ENCODE assay signal across 10 mouse cellular contexts in the genomic region with DNA sequence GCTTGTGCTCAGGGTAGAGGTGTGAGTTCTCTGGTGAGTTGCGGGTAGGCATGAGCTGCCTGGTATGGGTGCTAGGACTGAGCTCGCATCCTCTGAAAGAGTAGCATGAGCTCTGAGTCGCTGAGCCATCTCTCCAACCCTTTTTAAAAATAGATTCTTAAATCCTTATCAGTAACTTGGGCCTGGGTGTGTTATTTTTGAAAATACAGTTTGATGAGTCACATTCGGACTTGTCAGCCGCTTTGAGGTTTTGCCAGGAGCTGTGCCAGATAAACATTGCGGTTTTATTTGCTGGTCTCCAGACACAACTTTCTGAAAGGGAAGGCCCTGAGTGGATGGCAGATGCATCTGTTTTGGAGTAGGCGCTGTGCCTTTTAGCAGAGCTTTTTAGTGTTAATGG. TPM values are rescaled to one million over a fixed set of nuclear protein-coding genes. Genes with fewer than 3 reads are reported as not detected.
DNase-seq lines count a peak whose midpoint lies in the region; ATAC-seq and TF ChIP-seq lines count a peak whose summit lies in the region.
"Had no signal": no experiment of that assay in that cellular context is flagged by ENCODE, and none has a peak within 500 bp of the region (broad histone marks: within the 10 kb centered on the region; RNA-seq: fewer than 3 reads in every experiment).

No protein-coding gene starts in this region.

- no peak overlapping the region for H3K27ac ChIP-seq in MEL (ENCODE audit: control insufficient read depth, low read depth, low read length)
- no peak overlapping the region for H3K27ac ChIP-seq in kidney, postnatal 0 days
- no peak overlapping the region for H3K27ac ChIP-seq in hindbrain, embryonic 14.5 days
- H3K27ac ChIP-seq: limb, embryonic 13.5 days; stomach, embryonic 15.5 days had no signal

- H3K4me2 ChIP-seq in kidney, postnatal 0 days (ENCODE audit: low read length) = no peak overlapping the region
- no peak overlapping the region for H3K4me2 ChIP-seq in hindbrain, embryonic 14.5 days (replicated peaks)
- H3K4me2 ChIP-seq: stomach, embryonic 15.5 days had no signal

- ATAC-seq in erythroid progenitor cell, adult 5-6 weeks (replicated peaks; ENCODE audit: low FRiP score, poor library complexity, severe bottlenecking) = peak; percentile 57
- ATAC-seq in kidney, postnatal 0 days (replicated peaks; ENCODE audit: low FRiP score, low read depth) = no peak
- no peak for ATAC-seq in hindbrain, embryonic 14.5 days (ENCODE audit: low FRiP score)

- H3K9ac ChIP-seq in MEL (ENCODE audit: control insufficient read depth, low read depth, low read length, poor library complexity, severe bottlenecking) = no peak overlapping the region
- H3K9ac ChIP-seq in kidney, postnatal 0 days (ENCODE audit: low read depth, low read length) = no peak overlapping the region; the same call in 1 of the 2 replicates
- H3K9ac ChIP-seq in hindbrain, embryonic 14.5 days = no peak overlapping the region
- H3K9ac ChIP-seq: limb, embryonic 13.5 days; stomach, embryonic 15.5 days had no signal

- peak; percentile 96 to 98 for TF ChIP-seq EP300 in MEL (IDR thresholded peaks at IDR 0.05; ENCODE audit: low read depth in 1 of 2, low read length in 2 of 2)

- TF ChIP-seq CTCF in MEL (IDR thresholded peaks at IDR 0.05 in 2 of 3, conservative IDR thresholded peaks at IDR 0.05 in 1 of 3; ENCODE audit: control insufficient read depth in 1 of 3, insufficient read depth in 1 of 3, low read depth in 2 of 3, low read length in 3 of 3, poor library complexity in 1 of 3, severe bottlenecking in 1 of 3) = no peak
- no peak for TF ChIP-seq CTCF in kidney, postnatal 0 days (IDR thresholded peaks at IDR 0.05; ENCODE audit: low read depth)

- peaks cover 31 to 38% of the 10 kb centered on the region in 2 experiments for H3K4me1 ChIP-seq in MEL (ENCODE audit: control insufficient read depth in 1 of 2, insufficient read depth in 2 of 2, low read length in 2 of 2)
- peaks cover 22% of the 10 kb centered on the region for H3K4me1 ChIP-seq in kidney, postnatal 0 days (replicated peaks; ENCODE audit: insufficient read depth, low read length)
- peaks cover 23% of the 10 kb centered on the region for H3K4me1 ChIP-seq in hindbrain, embryonic 14.5 days (replicated peaks; ENCODE audit: control insufficient read depth, insufficient read depth, low read length)

- H3K9me3 ChIP-seq in MEL (replicated peaks; ENCODE audit: insufficient read depth, low read length) = no peaks in the 10 kb centered on the region
- no peaks in the 10 kb centered on the region for H3K9me3 ChIP-seq in kidney, postnatal 0 days (replicated peaks; ENCODE audit: low read length)
- no peaks in the 10 kb centered on the region for H3K9me3 ChIP-seq in hindbrain, embryonic 14.5 days (ENCODE audit: control insufficient read depth, low read length)
- H3K9me3 ChIP-seq: limb, embryonic 13.5 days; stomach, embryonic 15.5 days had no signal

- peaks cover 3 to 40% of the 10 kb centered on the region in 2 experiments for H3K36me3 ChIP-seq in MEL (ENCODE audit: control insufficient read depth in 1 of 2, insufficient read depth in 2 of 2, low read length in 2 of 2)
- 0 out of 2 replicates have a peak, but pooled peaks cover 7% of the 10 kb centered on the region for H3K36me3 ChIP-seq in kidney, postnatal 0 days (ENCODE audit: insufficient read depth, low read length)
- H3K36me3 ChIP-seq in hindbrain, embryonic 14.5 days (replicated peaks; ENCODE audit: control insufficient read depth, insufficient read depth) = peaks cover 7% of the 10 kb centered on the region

- H3K27me3 ChIP-seq in MEL (ENCODE audit: control insufficient read depth in 1 of 2, insufficient read depth in 2 of 2, low read length in 2 of 2) = no peaks in the 10 kb centered on the region
- no peaks in the 10 kb centered on the region for H3K27me3 ChIP-seq in kidney, postnatal 0 days (ENCODE audit: insufficient read depth, low read length)
- no peaks in the 10 kb centered on the region for H3K27me3 ChIP-seq in hindbrain, embryonic 14.5 days (ENCODE audit: control insufficient read depth, insufficient read depth, low read length)
- H3K27me3 ChIP-seq: limb, embryonic 13.5 days; stomach, embryonic 15.5 days had no signal

- 58% methylated on average over 7 of the region's 7 CpGs for WGBS in kidney, postnatal 0 days
- 88% methylated on average over 7 of the region's 7 CpGs for WGBS in hindbrain, embryonic 14.5 days

- DNase-seq in 416B (ENCODE audit: low read depth) (peak; percentile 98), MEL (ENCODE audit: low read depth, low spot score) (peak; percentile 95)
- DNase-seq in kidney, postnatal 0 days (ENCODE audit: low spot score) = peak; percentile 53
- DNase-seq in natural killer cell, adult 2 months (ENCODE audit: low spot score in 2 of 2) = peak; percentile 51 to 64
- no peak for DNase-seq in hindbrain, embryonic 14.5 days (ENCODE audit: low spot score)
- no peak for DNase-seq in cerebellum, adult 11 months
- no peak for DNase-seq in cerebellum, postnatal 14 days

- H3K79me2 ChIP-seq in MEL (ENCODE audit: control insufficient read depth, insufficient read depth, low read length, poor library complexity) = peaks cover 19% of the 10 kb centered on the region

- no peak for TF ChIP-seq POLR2A in MEL (IDR thresholded peaks at IDR 0.05; ENCODE audit: control insufficient read depth in 1 of 2, insufficient read depth in 1 of 2, low read depth in 1 of 2, low read length in 2 of 2, poor library complexity in 1 of 2)

- 0 out of 4 replicates have a peak overlapping the region, but pooled peaks of 1 of the 2 experiments have one; percentile 20 for H3K4me3 ChIP-seq in MEL (ENCODE audit: control insufficient read depth in 1 of 2, insufficient read depth in 1 of 2, low read depth in 2 of 2, low read length in 2 of 2)
- H3K4me3 ChIP-seq in kidney, postnatal 0 days (replicated peaks; ENCODE audit: low read depth, low read length) = no peak overlapping the region
- no peak overlapping the region for H3K4me3 ChIP-seq in hindbrain, embryonic 14.5 days (replicated peaks; ENCODE audit: low read length)
- H3K4me3 ChIP-seq: limb, embryonic 13.5 days; stomach, embryonic 15.5 days had no signal

- TF ChIP-seq RAD21 in MEL (IDR thresholded peaks at IDR 0.05; ENCODE audit: low read depth, low read length) = no peak

TF ChIP-seq in MEL, 35 proteins besides CTCF, POLR2A, EP300 and RAD21 (continues in another document):
- TF ChIP-seq NELFE (IDR thresholded peaks at IDR 0.05; ENCODE audit: low read depth, low read length) (no peak), MAZ (IDR thresholded peaks at IDR 0.05; ENCODE audit: low read depth, low read length) (peak; percentile 46; the same call in 1 of the 2 replicates), TCF12 (IDR thresholded peaks at IDR 0.05; ENCODE audit: low read depth, low read length) (peak; percentile 92), RCOR1 (IDR thresholded peaks at IDR 0.05; ENCODE audit: low read depth, low read length) (peak; percentile 94), HCFC1 (IDR thresholded peaks at IDR 0.05; ENCODE audit: low read depth, low read length) (peak; percentile 65; the same call in 1 of the 2 replicates), MAFK (IDR thresholded peaks at IDR 0.05; ENCODE audit: borderline replicate concordance, low read depth, low read length) (peak; percentile 96), TBP (IDR thresholded peaks at IDR 0.05; ENCODE audit: low read depth, low read length) (0 out of 2 replicates have a peak, but pooled peaks have one; percentile 33), JUND (IDR thresholded peaks at IDR 0.05; ENCODE audit: low read depth, low read length) (peak; percentile 93), ELF1 (IDR thresholded peaks at IDR 0.05; ENCODE audit: low read depth, low read length) (no peak), GABPA (IDR thresholded peaks at IDR 0.05; ENCODE audit: low read depth, low read length) (no peak), SMC3 (IDR thresholded peaks at IDR 0.05; ENCODE audit: low read depth, low read length) (no peak), MEF2A (IDR thresholded peaks at IDR 0.05; ENCODE audit: extremely low read depth, insufficient replicate concordance, low read depth, low read length, poor library complexity, severe bottlenecking) (peak; percentile 100), E2F4 (IDR thresholded peaks at IDR 0.05; ENCODE audit: borderline replicate concordance, low read depth, low read length) (no peak), BHLHE40 (IDR thresholded peaks at IDR 0.05; ENCODE audit: borderline replicate concordance, low read depth, low read length) (peak; percentile 95), MXI1 (IDR thresholded peaks at IDR 0.05; ENCODE audit: low read depth, low read length) (peak; percentile 78), MYC (IDR thresholded peaks at IDR 0.05; ENCODE audit: low read depth, low read length) (peak; percentile 85), CHD2 (IDR thresholded peaks at IDR 0.05; ENCODE audit: low read length) (no peak), MYB (IDR thresholded peaks at IDR 0.05; ENCODE audit: low read depth, low read length) (peak; percentile 84), SIN3A (IDR thresholded peaks at IDR 0.05; ENCODE audit: low read length) (peak; percentile 97), GATA1 (IDR thresholded peaks at IDR 0.05; ENCODE audit: low read depth, low read length) (peak; percentile 94), TAL1 (IDR thresholded peaks at IDR 0.05; ENCODE audit: low read length) (peak; percentile 83), MAX (IDR thresholded peaks at IDR 0.05; ENCODE audit: low read length) (peak; percentile 34; the same call in 1 of the 2 replicates), ZNF384 (IDR thresholded peaks at IDR 0.05; ENCODE audit: low read depth, low read length) (0 out of 2 replicates have a peak, but pooled peaks have one; percentile 39), USF2 (IDR thresholded peaks at IDR 0.05; ENCODE audit: borderline replicate concordance in 1 of 2, insufficient read depth in 1 of 2, low read depth in 1 of 2, low read length in 2 of 2) (no peak), POLR2AphosphoS2 (IDR thresholded peaks at IDR 0.05; ENCODE audit: low read length) (no peak), ETS1 (IDR thresholded peaks at IDR 0.05; ENCODE audit: low read depth, low read length) (peak; percentile 100), ZKSCAN1 (IDR thresholded peaks at IDR 0.05; ENCODE audit: low read depth, low read length) (no peak), UBTF (IDR thresholded peaks at IDR 0.05; ENCODE audit: borderline replicate concordance, insufficient read depth, low read depth, low read length) (no peak)

RNA-seq across cellular contexts. Expression of gene Slc13a4, which starts 51.2 kb away (rescaled TPM):
- not detected in 2 replicates for total RNA-seq in MEL (2012; rRNA removed)
- under 1 TPM in 1 of 2 experiments, not detected in 1; 0.14 TPM for polyA plus RNA-seq in MEL (2012; ENCODE audit: insufficient read depth in 1 of 2, insufficient read length in 2 of 2, low read depth in 1 of 2, low replicate concordance in 2 of 2, missing spikeins in 1 of 2)
- total RNA-seq in erythroid progenitor cell, adult 5-6 weeks (2015; ENCODE audit: low replicate concordance) = not detected in 2 replicates
- total RNA-seq in erythroid progenitor cell, adult 5-6 weeks (2017; ENCODE audit: low replicate concordance) = not detected in 2 replicates
- polyA plus RNA-seq in kidney, postnatal 0 days (2015; fragmentation: Nextera tagmentation; extraction: Ambion mirVana) = 0.19 and 0.30 TPM in 2 replicates
- 7.5 and 7.8 TPM in 2 replicates for polyA plus RNA-seq in hindbrain, embryonic 14.5 days (2014; fragmentation: Nextera tagmentation; extraction: Ambion mirVana)

Comparison
In these comparisons a context has a peak if more than half of its experiments do, and no peak if none do; other contexts are left out.
1. DNase-seq: peak in 416B (single experiment), MEL (single experiment), kidney, postnatal 0 days (single experiment) and natural killer cell, adult 2 months (2 of 2); none in hindbrain, embryonic 14.5 days (single experiment), cerebellum, adult 11 months (single experiment) and cerebellum, postnatal 14 days (0 of 2).